ENCODE assay signal across 8 mouse cellular contexts in the genomic region with DNA sequence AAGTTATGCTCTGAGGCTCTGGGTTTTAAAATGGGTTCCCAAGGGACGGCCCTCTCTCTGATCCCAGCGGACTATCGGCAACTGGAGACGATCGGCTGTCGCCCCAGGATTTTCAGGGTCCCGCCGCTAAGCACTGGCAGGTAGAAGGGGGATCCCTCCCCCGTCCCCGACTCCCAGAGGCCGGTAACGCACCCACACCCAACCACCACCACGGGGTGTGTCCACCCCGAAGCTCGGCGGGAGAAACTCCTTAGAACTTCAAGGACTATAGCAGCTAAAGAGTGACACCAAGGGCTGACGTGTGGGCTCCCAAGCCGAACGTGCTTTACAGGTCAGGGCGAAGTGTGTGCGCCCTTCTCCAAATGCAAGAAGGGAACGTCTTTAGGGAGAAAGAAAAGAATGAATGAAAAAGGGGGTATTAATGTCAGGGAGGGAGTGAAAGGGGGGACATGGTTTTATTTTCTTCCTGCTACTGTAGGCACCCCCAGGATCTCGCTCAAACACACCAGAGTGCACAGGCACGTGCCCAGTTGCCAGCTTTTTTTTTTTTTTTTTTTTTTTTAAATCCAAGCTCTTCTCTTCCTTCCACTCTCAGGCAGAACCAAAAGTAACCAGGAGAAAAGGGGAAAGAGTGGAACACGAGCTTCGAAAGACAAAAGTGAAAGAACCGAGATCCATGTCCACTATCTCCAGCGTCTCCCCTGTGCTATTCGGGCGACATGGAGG. TPM values are rescaled to one million over a fixed set of nuclear protein-coding genes. Genes with fewer than 3 reads are reported as not detected.
DNase-seq lines count a peak whose midpoint lies in the region; ATAC-seq lines count a peak whose summit lies in the region.

No protein-coding gene starts in this region.

- no peak for DNase-seq in lung, postnatal 4 days
- DNase-seq in forebrain, embryonic 10.5 days (ENCODE audit: extremely low spot score, low spot score) = peak; percentile 58
- no peak for DNase-seq in layer of hippocampus, adult 18-20 months (ENCODE audit: low spot score in 2 of 2)
- no peak for DNase-seq in urinary bladder, postnatal 14 days (ENCODE audit: low spot score)
- DNase-seq in cerebellum, adult 11 months = no peak

- no peak overlapping the region for H3K9ac ChIP-seq in lung, embryonic 15.5 days
- H3K9ac ChIP-seq in limb, embryonic 15.5 days = peak overlapping the region; percentile 31
- H3K9ac ChIP-seq in stomach, embryonic 16.5 days (ENCODE audit: low read length) = peak overlapping the region; percentile 48; the same call in 1 of the 2 replicates

- peaks cover 98% of the 10 kb centered on the region for H3K27me3 ChIP-seq in lung, embryonic 15.5 days
- H3K27me3 ChIP-seq in forebrain, embryonic 10.5 days (ENCODE audit: poor library complexity, severe bottlenecking) = peaks cover 99% of the 10 kb centered on the region
- H3K27me3 ChIP-seq in limb, embryonic 15.5 days = peaks cover 82% of the 10 kb centered on the region
- H3K27me3 ChIP-seq in stomach, embryonic 16.5 days (ENCODE audit: control insufficient read depth, insufficient read depth, low read length) = peaks cover 81% of the 10 kb centered on the region

- no peak for ATAC-seq in lung, embryonic 15.5 days (ENCODE audit: borderline replicate concordance, extremely low read depth, low FRiP score, low TSS enrichment)
- no peak for ATAC-seq in limb, embryonic 15.5 days (ENCODE audit: insufficient number of reproducible peaks, low FRiP score, low TSS enrichment, low read depth)
- ATAC-seq in stomach, embryonic 16.5 days (ENCODE audit: insufficient read depth, low FRiP score) = no peak

- H3K36me3 ChIP-seq in lung, embryonic 15.5 days = no peaks in the 10 kb centered on the region
- H3K36me3 ChIP-seq in forebrain, embryonic 10.5 days (replicated peaks) = no peaks in the 10 kb centered on the region
- no peaks in the 10 kb centered on the region for H3K36me3 ChIP-seq in limb, embryonic 15.5 days
- no peaks in the 10 kb centered on the region for H3K36me3 ChIP-seq in stomach, embryonic 16.5 days (ENCODE audit: control insufficient read depth, insufficient read depth, low read length)

- no peaks in the 10 kb centered on the region for H3K9me3 ChIP-seq in lung, embryonic 15.5 days
- H3K9me3 ChIP-seq in forebrain, embryonic 10.5 days = no peaks in the 10 kb centered on the region
- H3K9me3 ChIP-seq in limb, embryonic 15.5 days = no peaks in the 10 kb centered on the region
- H3K9me3 ChIP-seq in stomach, embryonic 16.5 days (replicated peaks; ENCODE audit: control insufficient read depth, low read length) = no peaks in the 10 kb centered on the region

- H3K27ac ChIP-seq in lung, embryonic 15.5 days = no peak overlapping the region
- peak overlapping the region; percentile 72; the same call in 1 of the 2 replicates for H3K27ac ChIP-seq in forebrain, embryonic 10.5 days
- peak overlapping the region; percentile 72 for H3K27ac ChIP-seq in limb, embryonic 15.5 days
- H3K27ac ChIP-seq in stomach, embryonic 16.5 days (ENCODE audit: low read length) = peak overlapping the region; percentile 42; the same call in 1 of the 2 replicates

- H3K4me2 ChIP-seq in lung, embryonic 15.5 days = peak overlapping the region; percentile 59
- H3K4me2 ChIP-seq in limb, embryonic 15.5 days = peak overlapping the region; percentile 72
- peak overlapping the region; percentile 69 for H3K4me2 ChIP-seq in stomach, embryonic 16.5 days (ENCODE audit: low read depth, low read length)

- H3K4me1 ChIP-seq in lung, embryonic 15.5 days = peaks cover 36% of the 10 kb centered on the region
- H3K4me1 ChIP-seq in forebrain, embryonic 10.5 days = peaks cover 66% of the 10 kb centered on the region
- H3K4me1 ChIP-seq in limb, embryonic 15.5 days = peaks cover 56% of the 10 kb centered on the region
- peaks cover 25% of the 10 kb centered on the region for H3K4me1 ChIP-seq in stomach, embryonic 16.5 days (ENCODE audit: control insufficient read depth, insufficient read depth, low read length)

- WGBS in lung, embryonic 15.5 days = 3% methylated on average over 30 of the region's 30 CpGs
- under 1% methylated on average over 30 of the region's 30 CpGs for WGBS in forebrain, embryonic 10.5 days
- under 1% methylated on average over 30 of the region's 30 CpGs for WGBS in limb, embryonic 15.5 days
- 2% methylated on average over 30 of the region's 30 CpGs for WGBS in stomach, embryonic 16.5 days

- H3K4me3 ChIP-seq in lung, embryonic 15.5 days = peak overlapping the region; percentile 30
- H3K4me3 ChIP-seq in forebrain, embryonic 10.5 days = peak overlapping the region; percentile 63
- peak overlapping the region; percentile 51 for H3K4me3 ChIP-seq in limb, embryonic 15.5 days
- peak overlapping the region; percentile 58 for H3K4me3 ChIP-seq in stomach, embryonic 16.5 days (replicated peaks; ENCODE audit: low read length)

RNA-seq across cellular contexts. Expression of gene Tfap2a, which starts 5.2 kb away (rescaled TPM):
- polyA plus RNA-seq in lung, embryonic 15.5 days (2015; fragmentation: Nextera tagmentation; extraction: Ambion mirVana) = 0.20 and 0.38 TPM in 2 replicates
- 5.1 and 5.3 TPM in 2 replicates for polyA plus RNA-seq in forebrain, embryonic 10.5 days (2016; fragmentation: Nextera tagmentation; extraction: Ambion mirVana)
- polyA plus RNA-seq in limb, embryonic 15.5 days (2015; fragmentation: Nextera tagmentation; extraction: Ambion mirVana) = 12.8 and 14.8 TPM in 2 replicates
- 1.4 and 1.5 TPM in 2 replicates for polyA plus RNA-seq in stomach, embryonic 16.5 days (2015; fragmentation: Nextera tagmentation; extraction: Ambion mirVana)
- under 1 TPM; 0.27 to 0.30 TPM for total RNA-seq in layer of hippocampus, adult 18-20 months (2021)
